Mouse (Mus musculus): ENCODE measurements at regions not wholly inside any gene's neighbourhood (a gene's known extent, or its start where the extent isn't known, plus 50 kb on each side); places are given as distances from the start of the nearest gene placed in this dataset.

- Histone ChIP-seq H3K9ac (ENCODE audit: low read depth, low read length) (no peak overlapping the region), H3K27me3 (replicated peaks; ENCODE audit: control insufficient read depth, insufficient read depth, low read length) (no peaks in the 10 kb centered on the region), H3K9me3 (ENCODE audit: control insufficient read depth, low read length) (no peaks in the 10 kb centered on the region), H3K4me3 (ENCODE audit: low read length) (no peak overlapping the region), H3K36me3 (ENCODE audit: control insufficient read depth, insufficient read depth, low read length) (no peaks in the 10 kb centered on the region), H3K4me1 (ENCODE audit: control insufficient read depth, insufficient read depth, low read depth, low read length) (no peaks in the 10 kb centered on the region), H3K4me2 (ENCODE audit: low read length) (no peak overlapping the region), H3K27ac (ENCODE audit: low read depth, low read length) (no peak overlapping the region)
- ATAC-seq: no peak
Observed at GRCm38 (mm10) chr1:41449972-41450371, 644.6 kb downstream of the Tmem182 start.
